Mouse (Mus musculus) neutrophil, adult 5-6 weeks (primary cell): ENCODE results near the gene Ppp1r26. TPM values are rescaled to one million over a fixed set of nuclear protein-coding genes. Genes with fewer than 3 reads are reported as not detected.
"Not testable (repeated sequence)": the region's sequence is repeated elsewhere in the genome, so short reads cannot be mapped to it uniquely, and the experiment has no call there.

Source experiments
- ATAC-seq: fragments of 151-379, 151-347 bp; 2 replicates; pipeline ENCODE4 v1.8.0; 2017; ENCODE audit warnings: mild to moderate bottlenecking, moderate TSS enrichment; ENCODE audit not compliant: insufficient number of reproducible peaks, poor library complexity, low FRiP score, severe bottlenecking; ENCODE audit errors: extremely low read depth
- total RNA-seq: library from RNA; stranded (forward); fragments of 200-1000 nt; gene quantifications from 2 replicates; pipeline ENCODE4 v1.2.3, GENCODE M21; 2017

The Ppp1r26 gene
- total RNA-seq, 1 experiment from 2014 or later, result not detected

DNA sequence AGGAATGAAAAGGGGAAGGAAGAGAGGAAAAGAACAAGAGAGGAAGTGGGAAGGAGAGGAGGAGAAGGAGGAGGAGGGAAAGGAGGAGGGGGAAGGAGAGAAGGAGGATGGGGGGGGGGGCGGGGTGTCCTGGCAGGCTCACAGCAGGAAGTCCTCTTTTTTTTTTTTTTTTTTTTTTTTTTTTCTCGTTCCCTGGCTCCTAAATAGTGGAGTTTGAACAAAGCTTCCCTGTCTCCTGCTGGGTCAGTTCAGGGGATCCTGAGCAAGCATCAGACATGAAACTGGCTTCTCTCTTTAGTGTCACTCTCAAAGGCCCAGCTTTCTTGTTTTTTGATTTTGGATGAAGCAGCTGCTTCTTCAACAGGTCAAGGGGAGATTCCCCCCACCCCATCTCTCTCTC, 13.1 kb upstream of the Ppp1r26 start:
- ATAC-seq, result no peak

DNA sequence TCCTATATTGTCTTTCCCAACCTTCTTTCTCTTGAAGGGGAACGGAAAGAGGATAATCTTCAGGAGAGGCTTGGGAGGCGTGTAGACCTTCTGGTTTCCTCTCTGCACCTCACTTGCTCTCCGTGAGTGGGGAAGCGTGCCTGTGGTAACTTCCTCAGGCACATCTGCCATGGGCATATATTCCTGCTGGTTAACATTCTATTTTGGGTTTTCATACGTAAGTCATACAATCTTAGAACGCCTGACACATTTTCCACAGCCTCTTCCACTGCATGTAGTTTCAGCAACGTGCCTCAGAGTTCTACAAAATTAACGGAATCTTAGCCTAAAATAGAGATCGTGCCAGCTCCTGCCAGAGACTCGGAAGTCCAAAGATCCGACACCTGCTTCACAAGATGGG, 11.2 kb upstream of the Ppp1r26 start:
- ATAC-seq, result no peak

DNA sequence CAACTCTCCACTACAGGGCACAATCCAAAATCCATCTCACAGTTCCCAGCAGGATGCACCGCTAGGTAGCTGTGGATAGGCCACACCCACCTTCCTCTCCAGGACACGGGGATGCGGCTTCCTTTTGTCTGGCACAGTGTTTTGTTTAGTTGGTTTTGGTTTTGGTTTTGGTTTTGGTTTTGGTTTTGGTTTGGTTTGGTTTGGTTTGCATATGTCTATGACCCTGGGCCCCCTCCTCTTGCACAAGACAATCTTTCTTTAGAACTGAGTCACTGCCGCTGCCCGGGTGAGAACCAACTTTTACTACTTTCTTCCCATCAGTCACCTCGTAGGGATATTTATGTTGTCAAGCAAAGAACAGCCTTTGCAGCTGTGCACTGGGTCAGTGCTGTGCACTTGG, 5.8 kb upstream of the Ppp1r26 start:
- ATAC-seq, result no peak

DNA sequence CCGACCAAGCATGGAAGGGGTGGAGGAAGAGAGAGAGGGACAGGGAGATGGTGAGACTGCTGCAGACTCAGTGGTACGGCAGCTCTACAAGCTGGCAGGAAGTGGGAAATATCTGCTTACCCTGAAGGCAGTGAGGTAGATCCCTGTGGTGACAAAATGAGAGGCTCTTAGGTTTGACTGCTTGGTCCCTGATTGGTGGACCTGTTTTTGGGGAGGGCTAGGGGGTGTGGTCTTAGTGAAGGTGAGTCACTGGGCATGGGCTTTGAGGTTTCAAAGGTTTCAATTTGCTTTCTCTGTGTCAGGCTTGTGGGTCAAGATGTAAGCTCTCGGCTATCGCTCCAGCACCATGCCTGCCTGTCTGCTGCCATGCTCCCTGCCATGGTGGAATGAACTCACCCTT, 1.5 kb upstream of the Ppp1r26 start:
- ATAC-seq, result no peak

DNA sequence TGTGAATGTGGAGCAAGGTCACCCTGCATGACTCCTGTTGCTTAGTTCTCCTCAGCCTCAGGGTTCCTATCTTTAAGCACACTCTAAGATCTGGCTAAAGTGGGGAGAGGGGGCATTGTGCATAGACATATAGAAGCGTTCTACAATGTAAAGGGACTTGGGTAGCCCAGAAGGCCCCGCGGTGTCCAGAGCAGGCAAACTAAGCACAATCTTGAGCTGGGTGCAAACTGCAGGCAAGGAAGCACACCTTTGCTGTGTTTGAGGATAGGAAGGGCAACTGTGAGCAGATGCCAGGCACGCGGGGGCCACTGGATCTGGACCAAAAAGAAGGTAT, 452 bp upstream of the Ppp1r26 start:
- ATAC-seq, result no peak

DNA sequence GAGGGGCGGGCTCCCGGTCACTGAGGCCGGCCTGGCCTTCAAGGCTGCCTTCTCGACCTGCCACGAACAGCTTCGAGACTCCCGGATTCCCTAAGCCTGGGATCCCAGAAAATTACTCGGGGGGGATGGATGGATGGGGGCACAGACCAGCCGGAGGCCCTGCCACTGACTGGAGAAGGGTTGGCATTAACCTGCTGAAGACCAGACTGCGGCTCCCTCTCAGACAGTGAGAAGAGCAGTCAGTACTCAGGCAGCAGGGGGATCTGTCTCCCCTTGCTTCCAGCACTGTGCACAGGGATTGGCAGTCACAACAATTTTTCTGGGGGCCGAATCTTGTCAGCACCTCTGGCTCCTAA, 693 bp downstream of the Ppp1r26 start:
- no peak for ATAC-seq

DNA sequence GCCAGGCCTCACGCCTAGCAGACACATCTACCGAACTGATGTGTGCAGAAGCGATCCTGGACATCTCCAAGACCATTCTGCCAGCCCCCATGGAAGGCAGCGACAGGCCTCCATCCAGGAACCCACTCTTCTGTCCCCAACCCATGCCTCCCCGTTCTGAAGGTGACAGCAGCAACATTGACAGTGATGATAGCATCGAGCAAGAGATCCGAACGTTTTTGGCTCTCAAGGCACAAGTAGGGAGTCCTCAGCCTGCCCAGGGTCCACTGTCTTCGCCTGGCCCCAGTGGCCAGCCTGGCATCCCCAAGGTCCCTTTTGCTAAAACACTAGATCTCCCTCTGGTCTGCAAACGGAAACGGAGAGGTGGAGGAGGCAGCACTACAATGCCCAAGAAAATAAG, 5.1 kb downstream of the Ppp1r26 start:
- ATAC-seq, result no peak

DNA sequence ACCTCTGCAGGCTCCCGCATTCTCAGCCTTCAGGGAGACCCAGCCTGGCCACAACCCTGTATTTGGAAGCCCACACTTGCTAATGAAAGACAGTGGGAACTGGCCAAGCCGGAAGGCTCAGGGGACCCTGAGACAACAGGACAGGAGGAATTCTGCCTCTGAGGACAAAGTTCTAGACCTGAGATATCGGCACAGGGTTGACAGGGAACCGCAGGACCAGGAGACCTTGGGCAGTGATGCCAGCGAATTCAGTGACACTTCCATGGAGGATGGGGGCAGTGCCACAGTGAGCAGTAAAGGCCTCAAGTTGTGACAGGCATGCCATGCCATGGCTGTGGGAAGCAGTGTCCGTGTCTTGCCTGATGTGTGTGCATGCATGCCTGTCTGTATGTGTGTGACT, 6.9 kb downstream of the Ppp1r26 start:
- ATAC-seq, result no peak

DNA sequence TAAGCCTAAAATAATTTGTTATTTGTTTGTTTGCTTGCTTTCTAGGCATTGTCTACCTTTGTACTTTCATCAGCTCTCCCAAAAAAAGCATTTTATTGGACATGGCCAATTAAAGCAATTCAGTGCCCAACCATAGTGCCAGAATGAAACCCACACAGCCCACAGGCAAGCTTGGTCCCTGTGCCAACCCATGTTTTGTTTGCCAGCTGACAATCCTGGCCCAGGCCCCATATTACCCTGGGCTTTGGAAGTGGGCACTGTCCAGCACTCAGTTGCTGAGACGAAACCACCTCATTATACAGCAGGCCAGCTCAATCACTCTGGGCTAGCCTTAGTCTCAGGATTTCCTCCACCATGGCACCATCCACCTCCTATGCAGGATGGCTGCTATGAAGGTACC, 10.0 kb downstream of the Ppp1r26 start:
- no peak for ATAC-seq

DNA sequence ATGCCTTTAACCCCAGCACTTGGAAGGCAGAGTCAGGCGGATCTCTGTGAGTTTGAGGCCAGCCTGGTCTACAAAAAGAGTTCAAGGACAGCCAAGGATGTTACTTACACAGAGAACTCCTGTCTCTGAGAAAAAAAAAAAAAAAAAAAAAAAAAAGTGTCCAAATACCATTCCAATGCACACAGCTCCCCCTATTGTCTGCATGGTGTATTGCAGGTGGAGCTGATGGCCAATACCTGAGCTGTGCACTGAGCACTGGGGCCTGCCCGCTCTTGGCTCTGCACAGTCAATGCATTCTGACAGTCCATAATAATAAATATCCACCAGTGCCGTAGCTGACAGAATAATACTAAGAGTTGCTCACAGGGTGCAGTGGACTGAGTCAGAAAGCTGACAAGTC, 17.3 kb downstream of the Ppp1r26 start:
- ATAC-seq, result 0 out of 2 replicates have a peak, but pooled peaks have one; percentile 35

DNA sequence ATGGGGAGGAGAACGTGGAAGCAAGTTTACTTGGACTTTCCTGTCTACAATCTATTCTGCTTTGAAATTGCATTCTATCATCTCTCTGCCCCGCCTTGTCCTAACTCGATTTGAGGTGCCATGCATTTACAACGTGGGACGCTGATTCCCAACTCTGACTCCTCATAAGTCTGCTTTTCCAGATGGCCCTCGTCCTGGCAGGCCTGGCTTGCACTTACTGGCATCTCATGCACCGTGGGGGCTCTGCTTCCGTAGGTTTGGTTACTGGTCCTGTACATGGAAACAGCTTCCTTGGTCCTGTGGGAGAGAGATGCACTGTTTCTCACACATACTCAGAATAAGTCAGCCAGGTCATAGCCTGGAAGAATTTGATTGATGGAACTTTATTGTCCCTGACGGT, 18.3 kb downstream of the Ppp1r26 start:
- no peak for ATAC-seq

DNA sequence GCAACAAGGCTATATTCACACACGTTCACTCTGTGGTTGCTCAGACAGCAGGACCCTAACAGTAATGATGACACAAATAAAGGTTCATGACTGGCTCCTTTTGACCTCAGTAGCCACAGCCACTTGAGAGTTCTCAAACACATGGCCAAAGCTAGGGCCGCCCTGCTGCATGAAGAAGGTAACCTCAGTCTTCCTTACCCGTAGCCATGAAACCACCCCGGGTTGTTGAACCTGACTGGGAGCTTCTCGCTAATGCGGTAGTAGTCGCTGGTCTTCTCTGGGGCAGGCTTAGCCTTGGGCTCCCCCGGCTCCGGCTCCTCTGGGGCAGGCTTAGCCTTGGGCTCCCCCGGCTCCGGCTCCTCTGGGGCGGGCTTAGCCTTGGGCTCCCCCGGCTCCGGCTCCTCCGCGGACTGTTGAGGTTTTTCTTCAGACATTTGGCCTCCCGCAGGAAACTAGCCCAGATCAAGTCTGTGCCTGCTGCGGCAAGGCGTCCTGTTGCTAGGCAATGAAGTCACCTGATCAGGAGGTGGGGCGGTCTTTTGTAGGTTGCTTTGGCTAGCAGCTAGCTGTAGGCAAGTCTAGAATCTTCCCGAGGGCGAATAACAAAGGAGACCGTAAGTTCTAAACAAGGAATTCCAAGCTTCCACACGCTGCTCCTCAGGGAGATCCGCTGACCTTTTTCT, 19.4 kb downstream of the Ppp1r26 start, which contains the start of gene 1700007K13Rik:
Gene 1700007K13Rik, minus strand, starts transcription at position 497 of the 683 bp plus-strand sequence.
- no peak for ATAC-seq

DNA sequence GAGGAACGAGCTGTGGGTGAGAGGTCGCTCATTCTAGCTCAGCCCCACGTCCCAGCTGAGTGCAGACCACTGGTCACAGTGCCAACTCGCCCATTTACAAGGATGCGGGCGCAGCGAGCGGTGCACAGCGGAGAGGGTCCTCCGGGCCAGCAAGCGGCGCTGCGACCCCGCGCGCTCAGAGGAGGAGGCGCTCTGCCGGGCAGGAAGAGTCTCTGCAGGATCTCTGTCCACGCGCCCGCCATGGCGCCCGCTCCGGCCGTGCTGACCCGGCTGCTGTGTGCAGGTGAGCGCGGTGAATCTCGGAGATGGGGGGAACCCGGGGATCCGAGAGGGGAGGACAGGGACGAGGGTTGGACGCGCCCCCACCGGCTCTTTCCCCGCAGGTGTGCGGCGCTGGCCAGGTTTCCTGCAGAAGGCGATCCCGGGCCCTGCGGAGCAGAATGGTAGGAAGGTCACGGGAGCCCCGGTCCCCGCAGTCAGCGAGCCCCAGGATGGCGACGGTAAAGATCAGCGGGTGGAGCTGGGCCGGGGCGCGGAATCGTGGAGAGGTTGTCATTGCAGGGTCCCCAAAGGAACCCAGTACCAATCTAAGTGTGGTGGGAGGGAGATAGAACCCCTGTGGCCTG, 21.4 kb downstream of the Ppp1r26 start, which contains the start of gene Mrps2:
Gene Mrps2, plus strand, starts transcription at position 207 of the 626 bp plus-strand sequence.
- ATAC-seq, result peak; percentile 63

DNA sequence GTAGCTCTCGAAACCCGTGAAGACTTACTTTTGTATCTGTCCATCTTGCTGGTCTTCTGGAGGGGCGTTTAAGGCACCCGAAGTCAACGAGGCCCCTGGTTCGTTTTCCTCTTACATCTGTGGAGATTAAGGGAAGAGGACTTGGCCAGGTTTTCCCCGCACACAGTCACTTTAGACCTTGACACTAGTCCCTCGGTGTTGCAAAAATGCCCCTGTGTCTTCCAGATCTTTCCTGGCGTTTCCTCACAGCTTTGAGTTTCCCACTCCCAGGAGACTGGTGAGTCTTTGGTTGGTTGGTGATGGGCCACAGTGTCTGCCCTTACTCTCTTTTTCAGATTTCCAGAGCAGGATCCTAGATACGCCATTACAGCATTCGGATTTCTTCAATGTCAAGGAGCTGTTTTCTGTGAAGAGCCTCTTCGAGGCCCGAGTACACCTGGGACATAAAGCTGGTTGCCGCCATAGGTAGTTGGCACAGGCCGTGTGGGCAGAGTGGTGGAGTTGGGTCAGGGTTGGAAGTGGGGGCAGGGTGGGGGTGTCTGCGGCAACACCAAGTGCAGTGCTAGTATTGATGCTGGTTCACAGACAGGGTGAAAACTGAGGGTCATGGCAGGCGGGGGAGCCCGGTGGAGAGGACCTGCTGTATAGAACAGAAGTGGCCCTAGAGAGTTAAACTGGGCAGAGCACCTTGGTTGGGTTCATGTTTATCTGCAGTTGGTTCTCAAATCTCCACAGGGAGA, 22.1 kb downstream of the Ppp1r26 start:
- ATAC-seq, result no peak

DNA sequence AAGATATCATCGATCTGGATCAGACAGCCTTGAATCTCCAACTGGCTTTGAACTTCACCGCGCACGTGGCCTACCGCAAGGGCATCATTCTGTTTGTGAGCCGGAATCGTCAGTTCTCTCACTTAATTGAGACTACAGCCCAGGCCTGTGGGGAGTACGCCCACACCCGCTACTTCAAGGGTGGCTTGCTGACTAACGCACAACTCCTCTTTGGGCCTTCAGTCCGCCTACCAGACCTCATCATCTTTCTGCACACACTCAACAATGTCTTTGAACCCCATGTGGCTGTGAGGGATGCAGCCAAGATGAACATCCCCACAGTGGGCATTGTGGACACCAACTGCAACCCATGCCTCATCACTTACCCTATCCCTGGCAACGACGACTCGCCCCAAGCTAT, 22.9 kb downstream of the Ppp1r26 start:
- ATAC-seq, result no peak

DNA sequence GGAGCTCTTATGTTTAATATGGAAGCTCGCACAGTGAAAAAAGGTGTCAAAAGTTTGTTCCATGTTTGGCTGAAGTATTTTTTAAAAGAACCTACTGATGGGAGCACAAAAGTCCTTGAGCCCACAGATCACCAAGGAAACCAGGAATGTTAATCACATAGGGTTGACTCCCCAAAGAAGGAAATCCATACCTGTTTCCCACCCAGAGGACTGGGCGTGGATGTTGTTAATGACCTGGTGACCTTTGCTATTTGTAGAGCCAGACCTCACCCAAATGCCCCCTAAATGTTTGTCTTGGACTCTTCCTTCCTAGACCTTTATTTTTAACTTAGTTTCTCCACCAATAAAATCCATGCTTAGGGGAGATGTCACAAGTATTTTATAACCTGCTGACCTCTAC, 24.0 kb downstream of the Ppp1r26 start:
- no peak for ATAC-seq

DNA sequence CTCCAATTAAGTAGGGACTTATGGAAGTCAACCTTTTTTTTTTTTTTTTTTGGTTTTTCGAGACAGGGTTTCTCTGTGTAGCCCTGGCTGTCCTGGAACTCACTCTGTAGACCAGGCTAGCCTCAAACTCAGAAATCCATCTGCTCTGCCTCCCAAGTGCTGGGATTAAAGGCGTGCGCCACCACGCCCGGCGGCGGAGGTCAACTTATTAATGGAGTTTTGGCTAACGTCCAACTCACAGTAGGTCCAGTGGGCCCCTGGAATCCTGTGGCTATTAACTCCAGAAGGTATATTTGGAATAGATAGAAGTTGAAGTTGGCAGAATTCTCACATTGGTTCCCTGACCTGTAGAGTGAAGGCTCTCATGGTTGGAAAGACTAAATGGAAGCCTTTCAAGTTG, 25.4 kb downstream of the Ppp1r26 start:
- ATAC-seq, result not testable (repeated sequence)

DNA sequence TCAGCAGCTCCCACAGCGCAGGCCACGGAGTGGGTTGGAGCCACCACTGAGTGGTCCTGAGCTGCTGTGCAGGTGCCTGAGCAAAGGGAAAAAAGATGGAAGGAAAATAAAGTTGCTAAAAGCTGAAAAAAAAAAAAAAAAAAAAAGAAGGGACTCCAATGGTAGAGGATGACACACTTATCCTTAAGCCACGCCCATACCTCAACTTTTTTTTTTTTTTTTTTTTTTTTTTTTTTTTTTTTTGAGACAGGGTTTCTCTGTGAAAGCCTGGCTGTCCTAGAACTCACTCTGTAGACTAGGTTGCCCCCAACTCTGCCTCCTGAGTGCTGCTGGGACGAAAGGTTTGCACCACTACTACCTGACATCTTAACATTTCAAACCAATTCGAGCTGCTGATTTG, 31.4 kb downstream of the Ppp1r26 start:
- ATAC-seq, result not testable (repeated sequence)

DNA sequence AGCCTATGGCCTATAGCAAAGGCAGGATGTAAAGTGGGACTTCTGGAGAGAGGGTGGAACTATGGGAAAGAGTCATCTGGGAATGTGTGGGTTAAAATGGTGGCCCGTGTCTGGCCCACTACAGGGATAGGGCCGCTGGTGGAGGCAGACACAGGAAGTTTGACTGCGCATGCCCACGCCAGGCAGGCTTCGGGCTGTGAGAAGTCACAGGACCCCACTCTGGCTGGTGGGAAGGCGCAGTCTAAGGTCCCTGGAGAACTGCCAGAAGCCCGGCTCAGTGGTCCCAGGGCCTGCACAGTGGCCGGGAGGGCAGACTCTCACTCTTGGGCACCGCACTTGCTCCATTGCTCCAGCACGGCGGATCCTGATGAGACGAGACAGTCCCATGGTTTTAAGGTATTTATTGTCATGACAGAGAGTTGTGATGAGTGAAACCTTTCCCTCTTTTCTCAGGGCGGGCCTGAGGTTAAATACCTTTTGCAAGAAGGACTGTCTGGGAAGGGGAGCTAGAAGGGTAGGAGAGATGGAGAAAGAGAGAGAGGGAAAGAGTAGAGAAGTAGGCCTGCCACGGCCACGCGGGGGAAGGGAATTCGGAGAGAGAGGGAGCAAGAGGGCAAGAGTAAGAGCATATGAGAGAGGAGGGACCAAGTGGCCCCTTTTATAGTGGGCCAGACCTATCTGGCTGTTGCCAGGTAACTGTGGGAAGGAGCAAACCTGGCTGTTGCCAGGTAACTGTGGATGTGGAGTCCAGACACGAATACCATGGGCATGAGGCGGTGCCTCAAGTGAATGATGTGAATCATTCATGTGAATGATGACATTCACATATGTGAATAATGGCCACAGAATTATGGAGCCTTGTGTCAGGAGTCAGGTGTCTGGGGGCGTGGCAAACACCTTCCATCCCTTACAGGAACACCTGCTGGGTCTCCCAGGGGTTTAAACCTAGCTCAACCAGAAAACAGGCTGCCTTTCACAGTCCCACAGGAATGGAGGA, 32.9 kb downstream of the Ppp1r26 start:
- ATAC-seq, result no peak
